Mouse (Mus musculus) spleen, adult 2 months (tissue): Measurements from ENCODE around the gene Lysmd2. TPM values are rescaled to one million over a fixed set of nuclear protein-coding genes. Genes with fewer than 3 reads are reported as not detected.

ENCODE experiments used
- DNase-seq, 2 experiments: peaks; one replicate each; pipeline versions ENCODE4 v3.0.0 to v3.0.0-alpha.2; 2012 to 2021; ENCODE audit warnings: low spot score in 2 of 2, low read depth in 1 of 2
- H3K27ac ChIP-seq: fragments of 200-500 bp; 2 replicates; pipeline ENCODE4 v1.5.1; 2012; ENCODE audit warnings: low read length, inconsistent platforms; ENCODE audit not compliant: insufficient read depth
- H3K27me3 ChIP-seq: fragments of 200-500 bp; 2 replicates; pipeline ENCODE4 v1.6.1; 2012; ENCODE audit warnings: mild to moderate bottlenecking, moderate library complexity, low read length, inconsistent platforms; ENCODE audit not compliant: control insufficient read depth, insufficient read depth
- H3K36me3 ChIP-seq: fragments of 200-500 bp; 2 replicates; pipeline ENCODE4 v1.6.1; 2012; ENCODE audit warnings: mild to moderate bottlenecking, low read length, inconsistent platforms; ENCODE audit not compliant: control insufficient read depth, insufficient read depth
- H3K4me1 ChIP-seq: fragments of 200-500 bp; 2 replicates; pipeline ENCODE4 v1.6.1; 2011; ENCODE audit warnings: inconsistent platforms; ENCODE audit not compliant: control insufficient read depth, insufficient read depth, insufficient read length
- H3K4me3 ChIP-seq: fragments of 200-500 bp; 2 replicates; pipeline ENCODE4 v1.5.1; 2011; ENCODE audit warnings: mild to moderate bottlenecking, inconsistent platforms; ENCODE audit not compliant: insufficient read depth, insufficient read length; ENCODE audit errors: extremely low read depth
- CTCF ChIP-seq: fragments of 200-500 bp; IDR thresholded peaks from 2 replicates; pipeline ENCODE4 v1.5.1; 2011; ENCODE audit warnings: mild to moderate bottlenecking, inconsistent platforms; ENCODE audit not compliant: insufficient read depth, insufficient read length, insufficient replicate concordance; ENCODE audit errors: extremely low read depth
- POLR2A ChIP-seq: fragments of 200-500 bp; IDR thresholded peaks from 2 replicates; pipeline ENCODE4 v1.6.1; 2011; ENCODE audit warnings: low read depth, low read length, inconsistent platforms
- WGBS: fragments of 180-500 bp; shearing (Covaris S2); methylation state at CpG from one replicate; pipeline ENCODE4 v1.1.7; 2018; 5-methylcytosine and 5-hydroxymethylcytosine counted together
- polyA plus RNA-seq: library from polyadenylated mRNA; depleted of rRNA; stranded (reverse); fragments of >200 nt; gene quantifications from 2 replicates; pipeline ENCODE4 v1.2.3, GENCODE M21; 2012

The Lysmd2 gene
- polyA plus RNA-seq, 1 experiment: 6.6 TPM

DNA sequence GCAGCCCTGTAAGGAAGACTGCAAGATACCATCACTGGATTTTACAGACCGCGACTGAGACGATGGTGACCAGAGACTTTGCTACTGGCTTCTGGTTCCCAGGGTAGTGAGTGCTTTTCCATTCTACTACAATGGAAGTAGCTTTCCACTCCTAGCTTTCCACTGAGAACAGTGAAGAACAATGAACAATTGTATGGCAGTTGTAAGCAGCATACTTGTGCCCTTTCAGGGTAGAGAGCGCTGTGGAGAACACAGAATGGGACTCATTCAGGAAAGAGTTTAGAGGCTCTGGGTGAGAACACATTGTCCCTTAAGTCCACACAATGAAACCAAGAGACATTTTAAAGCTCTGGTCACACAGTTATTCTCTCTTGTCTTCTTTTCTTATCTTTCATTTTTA, 27.9 kb upstream of the Lysmd2 start:
- H3K27ac ChIP-seq: no peak overlapping the region
- no peak for DNase-seq
- no peaks in the 10 kb centered on the region for H3K36me3 ChIP-seq
- TF ChIP-seq POLR2A: no peak
- TF ChIP-seq CTCF: no peak
- WGBS: 83% methylated on average over 4 of the region's 4 CpGs
- no peaks in the 10 kb centered on the region for H3K27me3 ChIP-seq
- no peaks in the 10 kb centered on the region for H3K4me1 ChIP-seq
- no peak overlapping the region for H3K4me3 ChIP-seq

- Histone ChIP-seq H3K4me1 (no peaks in the 10 kb centered on the region), H3K4me3 (no peak overlapping the region), H3K27me3 (no peaks in the 10 kb centered on the region), H3K27ac (no peak overlapping the region), H3K36me3 (no peaks in the 10 kb centered on the region)
- TF ChIP-seq POLR2A (no peak), CTCF (no peak)
- DNase-seq: no peak
- 71% methylated on average over 5 of the region's 5 CpGs for WGBS
These were observed 26.2 kb upstream of the Lysmd2 start for GRCm38 (mm10) chr9:75599191-75599841.

GRCm38 (mm10) chr9:75600166-75600934, 25.2 kb upstream of the Lysmd2 start:
- H3K4me3 ChIP-seq: no peak overlapping the region
- no peaks in the 10 kb centered on the region for H3K27me3 ChIP-seq
- no peaks in the 10 kb centered on the region for H3K4me1 ChIP-seq
- no peak for DNase-seq
- H3K36me3 ChIP-seq: no peaks in the 10 kb centered on the region
- WGBS: 80% methylated on average over 7 of the region's 7 CpGs
- TF ChIP-seq POLR2A (no peak), CTCF (no peak)
- H3K27ac ChIP-seq: no peak overlapping the region

GRCm38 (mm10) chr9:75601510-75601909, 24.0 kb upstream of the Lysmd2 start:
- H3K4me3 ChIP-seq: no peak overlapping the region
- no peak for TF ChIP-seq POLR2A
- TF ChIP-seq CTCF: no peak
- WGBS: 30% methylated on average over 12 of the region's 12 CpGs

DNA sequence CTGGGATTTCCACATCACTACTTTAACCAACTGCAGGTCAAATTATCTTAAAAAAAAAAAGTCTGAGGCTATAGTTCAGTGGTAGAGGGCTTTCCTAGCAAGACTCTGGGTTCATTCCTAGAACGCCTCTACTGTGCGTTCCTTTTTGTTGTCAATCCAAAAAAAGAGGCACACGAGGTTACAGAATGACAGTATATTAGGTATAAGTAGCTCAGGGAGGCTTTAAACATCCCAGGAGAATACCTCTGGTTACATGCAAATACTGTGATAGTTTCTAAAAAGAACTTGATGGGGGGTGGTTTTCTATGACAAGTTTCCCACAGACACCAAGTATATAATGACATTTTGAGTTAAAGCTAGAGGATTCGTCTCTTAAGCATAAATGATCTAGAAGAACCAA, 18.0 kb upstream of the Lysmd2 start:
- peaks cover 4% of the 10 kb centered on the region; the same call in 1 of the 2 replicates for H3K4me1 ChIP-seq
- H3K4me3 ChIP-seq: no peak overlapping the region
- WGBS: 74% methylated on average over 4 of the region's 4 CpGs
- no peak overlapping the region for H3K27ac ChIP-seq
- no peak for DNase-seq
- peaks cover 11% of the 10 kb centered on the region for H3K27me3 ChIP-seq
- H3K36me3 ChIP-seq: no peaks in the 10 kb centered on the region
- TF ChIP-seq POLR2A (no peak), CTCF (no peak)

More at GRCm38 (mm10) chr9:75601510-75601909, 24.0 kb upstream of the Lysmd2 start:
- Histone ChIP-seq H3K36me3 (no peaks in the 10 kb centered on the region), H3K4me1 (no peaks in the 10 kb centered on the region), H3K27ac (no peak overlapping the region), H3K27me3 (no peaks in the 10 kb centered on the region)
- DNase-seq: no peak

GRCm38 (mm10) chr9:75609505-75609904, 16.0 kb upstream of the Lysmd2 start:
- no peak for TF ChIP-seq CTCF
- no peak for TF ChIP-seq POLR2A
- Histone ChIP-seq H3K4me1 (peaks cover 4% of the 10 kb centered on the region; the same call in 1 of the 2 replicates), H3K27me3 (peaks cover 12% of the 10 kb centered on the region), H3K36me3 (no peaks in the 10 kb centered on the region), H3K27ac (no peak overlapping the region), H3K4me3 (no peak overlapping the region)
- no peak for DNase-seq
- WGBS: 62% methylated on average over 1 of the region's 1 CpGs

DNA sequence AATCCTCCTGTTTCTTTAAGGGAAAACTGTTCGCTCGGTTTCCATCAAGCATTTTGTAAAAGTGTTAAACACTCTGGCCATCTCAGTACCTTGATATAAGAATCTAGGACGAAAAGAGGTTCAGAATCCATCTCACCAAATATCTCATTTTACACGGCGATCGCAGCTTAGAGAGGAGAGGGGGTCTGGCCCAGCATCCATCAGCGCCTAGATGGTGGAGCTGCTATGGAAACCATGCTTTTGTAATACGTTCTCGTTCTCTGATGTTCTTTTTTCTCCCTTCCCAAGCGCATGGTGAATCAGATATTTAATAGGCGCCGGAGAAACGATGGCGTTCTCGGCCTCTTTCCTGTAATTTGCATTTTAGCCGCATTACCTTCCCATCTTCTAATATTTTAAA, 15.6 kb upstream of the Lysmd2 start:
- peaks cover 12% of the 10 kb centered on the region for H3K27me3 ChIP-seq
- WGBS: 54% methylated on average over 16 of the region's 16 CpGs
- DNase-seq: no peak
- H3K27ac ChIP-seq: no peak overlapping the region
- TF ChIP-seq CTCF: no peak
- H3K36me3 ChIP-seq: no peaks in the 10 kb centered on the region
- H3K4me3 ChIP-seq: no peak overlapping the region
- peaks cover 4% of the 10 kb centered on the region; the same call in 1 of the 2 replicates for H3K4me1 ChIP-seq
